Mouse (Mus musculus): Measurements from ENCODE around the gene Usp54.
"Not testable (repeated sequence)": the region's sequence is repeated elsewhere in the genome, so short reads cannot be mapped to it uniquely, and the experiment has no call there.

The Usp54 gene

GRCm38 (mm10) chr14:20654690-20655421 is 14.0 kb upstream of the Usp54 start:
- DNase-seq (ENCODE audit: low spot score): no peak

- no peak for DNase-seq (ENCODE audit: low spot score)
These were observed 10.9 kb upstream of the Usp54 start for GRCm38 (mm10) chr14:20651722-20652256.

GRCm38 (mm10) chr14:20651000-20651399 is 10.1 kb upstream of the Usp54 start:
- DNase-seq (ENCODE audit: low spot score): no peak

GRCm38 (mm10) chr14:20646381-20646780 is 5.5 kb upstream of the Usp54 start:
- DNase-seq (ENCODE audit: low spot score): no peak

GRCm38 (mm10) chr14:20645547-20645946 is 4.7 kb upstream of the Usp54 start:
- DNase-seq (ENCODE audit: low spot score): no peak

GRCm38 (mm10) chr14:20641438-20641875 is 594 bp upstream of the Usp54 start:
- DNase-seq (ENCODE audit: low spot score): no peak

- DNase-seq (ENCODE audit: low spot score): peak; percentile 37
These were observed 794 bp downstream of the Usp54 start for GRCm38 (mm10) chr14:20639918-20640619.

- DNase-seq (ENCODE audit: low spot score): no peak
These were observed 2.2 kb downstream of the Usp54 start for GRCm38 (mm10) chr14:20638702-20639101.

GRCm38 (mm10) chr14:20637818-20638574 is 2.9 kb downstream of the Usp54 start:
- DNase-seq (ENCODE audit: low spot score): no peak

- not testable (repeated sequence) for DNase-seq (ENCODE audit: low spot score)
These were observed 3.9 kb downstream of the Usp54 start for GRCm38 (mm10) chr14:20636968-20637367.

- no peak for DNase-seq (ENCODE audit: low spot score)
These were observed 5.3 kb downstream of the Usp54 start for GRCm38 (mm10) chr14:20635546-20635945.

- DNase-seq (ENCODE audit: low spot score): no peak
These were observed 9.6 kb downstream of the Usp54 start for GRCm38 (mm10) chr14:20631253-20631652.

GRCm38 (mm10) chr14:20626971-20627370 is 13.9 kb downstream of the Usp54 start:
- no peak for DNase-seq (ENCODE audit: low spot score)

GRCm38 (mm10) chr14:20626447-20626846 is 14.4 kb downstream of the Usp54 start:
- no peak for DNase-seq (ENCODE audit: low spot score)

GRCm38 (mm10) chr14:20622907-20623306 is 18.0 kb downstream of the Usp54 start:
- no peak for DNase-seq (ENCODE audit: low spot score)

- no peak for DNase-seq (ENCODE audit: low spot score)
These were observed 18.5 kb downstream of the Usp54 start for GRCm38 (mm10) chr14:20622412-20622811.

GRCm38 (mm10) chr14:20621903-20622302 is 19.0 kb downstream of the Usp54 start:
- DNase-seq (ENCODE audit: low spot score): no peak

- DNase-seq (ENCODE audit: low spot score): no peak
These were observed 21.7 kb downstream of the Usp54 start for GRCm38 (mm10) chr14:20619131-20619530.

GRCm38 (mm10) chr14:20618211-20618610 is 22.7 kb downstream of the Usp54 start:
- no peak for DNase-seq (ENCODE audit: low spot score)

- no peak for DNase-seq (ENCODE audit: low spot score)
These were observed 24.4 kb downstream of the Usp54 start for GRCm38 (mm10) chr14:20616421-20616820.

GRCm38 (mm10) chr14:20615075-20615474 is 25.8 kb downstream of the Usp54 start:
- DNase-seq (ENCODE audit: low spot score): no peak

- DNase-seq (ENCODE audit: low spot score): no peak
These were observed 28.0 kb downstream of the Usp54 start for GRCm38 (mm10) chr14:20612820-20613219.

All from MN1 (cell line).